Mouse (Mus musculus): ENCODE data around the gene Fmo4.
"Not testable (repeated sequence)": the region's sequence is repeated elsewhere in the genome, so short reads cannot be mapped to it uniquely, and the experiment has no call there.

DNA sequence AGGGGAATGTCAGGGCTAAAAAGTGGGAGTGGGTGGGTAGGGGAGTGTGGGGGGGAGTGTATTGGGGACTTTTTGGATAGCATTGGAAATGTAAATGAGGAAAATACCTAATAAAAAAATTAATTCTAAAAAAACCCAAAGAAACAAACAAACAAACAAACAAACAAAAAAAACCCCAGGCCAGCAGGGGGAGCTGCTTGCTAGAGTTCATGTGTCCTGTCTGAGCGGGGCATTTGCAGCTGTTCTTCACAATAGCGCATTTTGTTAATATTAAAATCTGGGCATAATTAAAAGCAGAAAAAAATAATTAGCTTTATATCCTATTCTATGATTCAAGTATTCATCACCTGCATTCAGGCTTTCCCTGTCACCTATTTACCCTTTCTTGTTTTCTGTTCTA is 32.7 kb downstream of the Fmo4 start:
- not testable (repeated sequence) for TF ChIP-seq CTCF (IDR thresholded peaks at IDR 0.05; ENCODE audit: low read depth, low read length); GATA2 (IDR thresholded peaks at IDR 0.05; ENCODE audit: borderline replicate concordance, low read depth, low read length); TAL1 (conservative IDR thresholded peaks at IDR 0.05; ENCODE audit: low read depth, low read length)

Measured in G1E (cell line).